Mouse (Mus musculus) intestine, embryonic 14.5 days (tissue): ENCODE measurements around the gene Asb13. TPM values are rescaled to one million over a fixed set of nuclear protein-coding genes. Genes with fewer than 3 reads are reported as not detected.

Source experiments
- ATAC-seq: fragments of 200-750 bp; cut with Nextera tagmentation; replicated peaks from 2 replicates; pipeline ENCODE4 v1.8.0; 2017; ENCODE audit warnings: low read depth, moderate number of reproducible peaks, moderate TSS enrichment, moderate library complexity; ENCODE audit not compliant: low FRiP score, low TSS enrichment
- DNase-seq: peaks from one replicate; pipeline ENCODE4 v3.0.0-alpha.2; 2018; ENCODE audit warnings: low spot score
- H3K27ac ChIP-seq: fragments of 300-500 bp; sonication (generic); 2 replicates; pipeline ENCODE4 v1.5.1; 2014; ENCODE audit warnings: low read depth, mild to moderate bottlenecking, control low read depth
- H3K27me3 ChIP-seq: fragments of 300-500 bp; sonication (generic); replicated peaks from 2 replicates; pipeline ENCODE4 v1.6.1; 2014; ENCODE audit warnings: low read length, control low read depth; ENCODE audit not compliant: control insufficient read depth, insufficient read depth
- H3K36me3 ChIP-seq: fragments of 300-500 bp; sonication (generic); 2 replicates; pipeline ENCODE4 v1.6.1; 2014; ENCODE audit warnings: low read length, control low read depth; ENCODE audit not compliant: control insufficient read depth, insufficient read depth
- H3K4me1 ChIP-seq: fragments of 300-500 bp; sonication (generic); replicated peaks from 2 replicates; pipeline ENCODE4 v1.6.1; 2014; ENCODE audit warnings: low read length, control low read depth, mixed read lengths; ENCODE audit not compliant: control insufficient read depth, insufficient read depth
- H3K4me2 ChIP-seq: fragments of 300-500 bp; sonication (generic); 2 replicates; pipeline ENCODE4 v1.6.1; 2014; ENCODE audit warnings: low read length
- H3K4me3 ChIP-seq: fragments of 300-500 bp; sonication (generic); 2 replicates; pipeline ENCODE4 v1.5.1; 2014; ENCODE audit warnings: low read depth, low read length, control low read depth, mixed read lengths
- H3K9ac ChIP-seq: fragments of 300-500 bp; sonication (generic); 2 replicates; pipeline ENCODE4 v1.6.1; 2014; ENCODE audit warnings: mild to moderate bottlenecking, low read length
- H3K9me3 ChIP-seq: fragments of 300-500 bp; sonication (generic); 2 replicates; pipeline ENCODE4 v1.6.1; 2016; ENCODE audit warnings: low read length, control low read depth; ENCODE audit not compliant: control insufficient read depth
- WGBS: fragments of 180-500 bp; shearing (Covaris S2); extraction: QIAGEN DNeasy Blood & Tissue Kit; methylation state at CpG from one replicate; pipeline ENCODE4 v1.1.7; 2014; 5-methylcytosine and 5-hydroxymethylcytosine counted together
- polyA plus RNA-seq: library from polyadenylated mRNA; unstranded; fragments of >200 nt; fragmentation: Nextera tagmentation; extraction: Ambion mirVana; gene quantifications from 2 replicates; pipeline ENCODE4 v1.2.1, GENCODE M21; 2014

Gene Asb13
- polyA plus RNA-seq, 1 experiment from 2014 or later = 12.3 TPM

- Histone ChIP-seq H3K4me3 (no peak overlapping the region), H3K4me1 (no peaks in the 10 kb centered on the region), H3K4me2 (no peak overlapping the region), H3K9ac (no peak overlapping the region), H3K27me3 (no peaks in the 10 kb centered on the region), H3K9me3 (0 out of 2 replicates have a peak, but pooled peaks cover 2% of the 10 kb centered on the region), H3K36me3 (no peaks in the 10 kb centered on the region), H3K27ac (no peak overlapping the region)
- 86% methylated on average over 1 of the region's 1 CpGs for WGBS
- ATAC-seq = no peak
- no peak for DNase-seq
These were observed 35.8 kb downstream of the Asb13 start for GRCm38 (mm10) chr13:3669611-3670010.

GRCm38 (mm10) chr13:3670039-3670438, 36.2 kb downstream of the Asb13 start:
- H3K27me3 ChIP-seq = no peaks in the 10 kb centered on the region
- no peaks in the 10 kb centered on the region for H3K4me1 ChIP-seq
- ATAC-seq = no peak
- H3K4me3 ChIP-seq = no peak overlapping the region
- no peaks in the 10 kb centered on the region for H3K36me3 ChIP-seq
- no peak for DNase-seq
- no peak overlapping the region for H3K9ac ChIP-seq
- WGBS = 66% methylated on average over 1 of the region's 1 CpGs
- H3K27ac ChIP-seq = no peak overlapping the region
- no peak overlapping the region for H3K4me2 ChIP-seq
- 0 out of 2 replicates have a peak, but pooled peaks cover 2% of the 10 kb centered on the region for H3K9me3 ChIP-seq

GRCm38 (mm10) chr13:3673151-3673550, 39.3 kb downstream of the Asb13 start:
- H3K9me3 ChIP-seq = 0 out of 2 replicates have a peak, but pooled peaks cover 2% of the 10 kb centered on the region
- no peak overlapping the region for H3K27ac ChIP-seq
- H3K36me3 ChIP-seq = no peaks in the 10 kb centered on the region
- no peaks in the 10 kb centered on the region for H3K27me3 ChIP-seq
- no peak for DNase-seq
- ATAC-seq = no peak
- no peak overlapping the region for H3K4me3 ChIP-seq
- H3K4me1 ChIP-seq = no peaks in the 10 kb centered on the region
- H3K9ac ChIP-seq = no peak overlapping the region
- 81% methylated on average over 3 of the region's 3 CpGs for WGBS
- H3K4me2 ChIP-seq = no peak overlapping the region

GRCm38 (mm10) chr13:3673622-3674021, 39.8 kb downstream of the Asb13 start:
- ATAC-seq (no peak), DNase-seq (no peak)
- Histone ChIP-seq H3K4me2 (no peak overlapping the region), H3K9me3 (0 out of 2 replicates have a peak, but pooled peaks cover 2% of the 10 kb centered on the region), H3K36me3 (no peaks in the 10 kb centered on the region), H3K4me3 (no peak overlapping the region), H3K27me3 (no peaks in the 10 kb centered on the region), H3K4me1 (no peaks in the 10 kb centered on the region), H3K27ac (no peak overlapping the region), H3K9ac (no peak overlapping the region)
- whole genome bisulfite sequencing = 75% methylated on average over 4 of the region's 4 CpGs

GRCm38 (mm10) chr13:3675855-3676254, 42.0 kb downstream of the Asb13 start:
- 80% methylated on average over 4 of the region's 4 CpGs for WGBS
- no peaks in the 10 kb centered on the region for H3K27me3 ChIP-seq
- H3K4me2 ChIP-seq = no peak overlapping the region
- H3K36me3 ChIP-seq = no peaks in the 10 kb centered on the region
- ATAC-seq = no peak
- H3K4me1 ChIP-seq = no peaks in the 10 kb centered on the region
- no peak overlapping the region for H3K9ac ChIP-seq
- 0 out of 2 replicates have a peak, but pooled peaks cover 2% of the 10 kb centered on the region for H3K9me3 ChIP-seq
- DNase-seq = no peak
- H3K27ac ChIP-seq = no peak overlapping the region
- no peak overlapping the region for H3K4me3 ChIP-seq

GRCm38 (mm10) chr13:3679098-3679497, 45.3 kb downstream of the Asb13 start:
- Histone ChIP-seq H3K27ac (no peak overlapping the region), H3K27me3 (no peaks in the 10 kb centered on the region), H3K4me3 (no peak overlapping the region), H3K9ac (no peak overlapping the region), H3K4me1 (peaks cover 2% of the 10 kb centered on the region; the same call in 1 of the 2 replicates), H3K4me2 (no peak overlapping the region), H3K36me3 (no peaks in the 10 kb centered on the region), H3K9me3 (0 out of 2 replicates have a peak, but pooled peaks cover 2% of the 10 kb centered on the region)
- DNase-seq = no peak
- WGBS = 78% methylated on average over 4 of the region's 4 CpGs
- no peak for ATAC-seq

GRCm38 (mm10) chr13:3686306-3686705, 52.5 kb downstream of the Asb13 start:
- Histone ChIP-seq H3K9ac (no peak overlapping the region), H3K27me3 (no peaks in the 10 kb centered on the region), H3K9me3 (0 out of 2 replicates have a peak, but pooled peaks cover 2% of the 10 kb centered on the region), H3K4me2 (no peak overlapping the region), H3K27ac (no peak overlapping the region), H3K36me3 (no peaks in the 10 kb centered on the region), H3K4me1 (peaks cover 2% of the 10 kb centered on the region; the same call in 1 of the 2 replicates), H3K4me3 (no peak overlapping the region)
- WGBS = 65% methylated on average over 1 of the region's 1 CpGs
- DNase-seq = no peak
- no peak for ATAC-seq

GRCm38 (mm10) chr13:3694599-3695343, 60.9 kb downstream of the Asb13 start:
- peak overlapping the region; percentile 22; the same call in 1 of the 2 replicates for H3K4me2 ChIP-seq
- H3K4me3 ChIP-seq = no peak overlapping the region
- no peaks in the 10 kb centered on the region for H3K9me3 ChIP-seq
- DNase-seq (peak; percentile 66), ATAC-seq (peak; percentile 92)
- no peaks in the 10 kb centered on the region for H3K36me3 ChIP-seq
- H3K27me3 ChIP-seq = no peaks in the 10 kb centered on the region
- H3K4me1 ChIP-seq = peaks cover 16% of the 10 kb centered on the region
- WGBS = 8% methylated on average over 11 of the region's 11 CpGs
- no peak overlapping the region for H3K9ac ChIP-seq
- peak overlapping the region; percentile 51; the same call in 1 of the 2 replicates for H3K27ac ChIP-seq
